Mouse (Mus musculus) liver, embryonic 14.5 days (tissue): ENCODE data around the gene Nabp2.

Experiments
- CTCF ChIP-seq: IDR thresholded peaks from 2 replicates; pipeline ENCODE4 v1.5.1; 2016; ENCODE audit warnings: antibody characterized with exemption, low read depth, control low read depth
- EP300 ChIP-seq: IDR thresholded peaks from 2 replicates; pipeline ENCODE4 v1.6.1; 2016; ENCODE audit warnings: antibody characterized with exemption, low read depth

GRCm38 (mm10) chr10:128442718-128443117, 31.4 kb upstream of the Nabp2 start:
- TF ChIP-seq CTCF (no peak), EP300 (no peak)
